Mouse (Mus musculus): ENCODE measurements around the gene Gm49340. TPM values are rescaled to one million over a fixed set of nuclear protein-coding genes. Genes with fewer than 3 reads are reported as not detected.

Gm49340 gene
- total and polyA plus RNA-seq, 2 experiments: 0.18 to 0.23 TPM

- Histone ChIP-seq H3K27me3 (ENCODE audit: control insufficient read depth, insufficient read depth, low read length) (no peaks in the 10 kb centered on the region), H3K79me2 (ENCODE audit: control insufficient read depth, insufficient read depth, low read length) (peaks cover 7% of the 10 kb centered on the region; the same call in 1 of the 2 replicates), H3K27ac (replicated peaks; ENCODE audit: insufficient read depth, low read depth, low read length) (no peak overlapping the region; the same call in 1 of the 2 replicates), H3K4me1 (ENCODE audit: control insufficient read depth, insufficient read depth, low read length) (peaks cover 9% of the 10 kb centered on the region; the same call in 1 of the 2 replicates), H3K9ac (ENCODE audit: low read depth, low read length) (no peak overlapping the region), H3K4me3 (ENCODE audit: insufficient read depth, low read depth, low read length) (peak overlapping the region; percentile 46), H3K36me3 (ENCODE audit: control insufficient read depth, insufficient read depth, low read length) (no peaks in the 10 kb centered on the region)
- 10% methylated on average over 12 of the region's 12 CpGs for WGBS
- TF ChIP-seq POLR2A (IDR thresholded peaks at IDR 0.05; ENCODE audit: extremely low read depth, insufficient read depth, low read length) (no peak), CTCF (IDR thresholded peaks at IDR 0.05; ENCODE audit: low read depth, low read length) (no peak)
- peak; percentile 100 for DNase-seq (ENCODE audit: extremely low read depth, low read depth, low spot score)
Measured at GRCm38 (mm10) chr11:73326485-73326886, 3.1 kb upstream of the Gm49340 start.

GRCm38 (mm10) chr11:73327361-73327760 is 2.2 kb upstream of the Gm49340 start:
- no peak overlapping the region for H3K4me3 ChIP-seq (ENCODE audit: insufficient read depth, low read depth, low read length)

GRCm38 (mm10) chr11:73333357-73333756 is 3.8 kb downstream of the Gm49340 start:
- no peak for DNase-seq (ENCODE audit: extremely low read depth, low read depth, low spot score)
- H3K36me3 ChIP-seq (ENCODE audit: control insufficient read depth, insufficient read depth, low read length): no peaks in the 10 kb centered on the region
- TF ChIP-seq POLR2A (IDR thresholded peaks at IDR 0.05; ENCODE audit: extremely low read depth, insufficient read depth, low read length) (no peak), CTCF (IDR thresholded peaks at IDR 0.05; ENCODE audit: low read depth, low read length) (no peak)
- no peak overlapping the region for H3K4me3 ChIP-seq (ENCODE audit: insufficient read depth, low read depth, low read length)
- H3K27ac ChIP-seq (replicated peaks; ENCODE audit: insufficient read depth, low read depth, low read length): no peak overlapping the region
- H3K79me2 ChIP-seq (ENCODE audit: control insufficient read depth, insufficient read depth, low read length): 0 out of 2 replicates have a peak, but pooled peaks cover 3% of the 10 kb centered on the region
- no peaks in the 10 kb centered on the region for H3K4me1 ChIP-seq (ENCODE audit: control insufficient read depth, insufficient read depth, low read length)
- WGBS: 95% methylated on average over 2 of the region's 2 CpGs
- no peak overlapping the region for H3K9ac ChIP-seq (ENCODE audit: low read depth, low read length)
- H3K27me3 ChIP-seq (ENCODE audit: control insufficient read depth, insufficient read depth, low read length): no peaks in the 10 kb centered on the region

More at GRCm38 (mm10) chr11:73327361-73327760, 2.2 kb upstream of the Gm49340 start:
- no peak for DNase-seq (ENCODE audit: extremely low read depth, low read depth, low spot score)
- Histone ChIP-seq H3K79me2 (ENCODE audit: control insufficient read depth, insufficient read depth, low read length) (peaks cover 7% of the 10 kb centered on the region; the same call in 1 of the 2 replicates), H3K27me3 (ENCODE audit: control insufficient read depth, insufficient read depth, low read length) (no peaks in the 10 kb centered on the region), H3K27ac (replicated peaks; ENCODE audit: insufficient read depth, low read depth, low read length) (no peak overlapping the region), H3K4me1 (ENCODE audit: control insufficient read depth, insufficient read depth, low read length) (peaks cover 9% of the 10 kb centered on the region; the same call in 1 of the 2 replicates), H3K9ac (ENCODE audit: low read depth, low read length) (no peak overlapping the region), H3K36me3 (ENCODE audit: control insufficient read depth, insufficient read depth, low read length) (no peaks in the 10 kb centered on the region)
- 19% methylated on average over 4 of the region's 4 CpGs for WGBS
- TF ChIP-seq CTCF (IDR thresholded peaks at IDR 0.05; ENCODE audit: low read depth, low read length) (no peak), POLR2A (IDR thresholded peaks at IDR 0.05; ENCODE audit: extremely low read depth, insufficient read depth, low read length) (no peak)

- Histone ChIP-seq H3K36me3 (ENCODE audit: control insufficient read depth, insufficient read depth, low read length) (no peaks in the 10 kb centered on the region), H3K9ac (ENCODE audit: low read depth, low read length) (no peak overlapping the region), H3K79me2 (ENCODE audit: control insufficient read depth, insufficient read depth, low read length) (no peaks in the 10 kb centered on the region), H3K27me3 (ENCODE audit: control insufficient read depth, insufficient read depth, low read length) (no peaks in the 10 kb centered on the region), H3K27ac (replicated peaks; ENCODE audit: insufficient read depth, low read depth, low read length) (no peak overlapping the region), H3K4me1 (ENCODE audit: control insufficient read depth, insufficient read depth, low read length) (no peaks in the 10 kb centered on the region), H3K4me3 (ENCODE audit: insufficient read depth, low read depth, low read length) (no peak overlapping the region)
- no peak for DNase-seq (ENCODE audit: extremely low read depth, low read depth, low spot score)
- no peak for TF ChIP-seq POLR2A (IDR thresholded peaks at IDR 0.05; ENCODE audit: extremely low read depth, insufficient read depth, low read length)
- TF ChIP-seq CTCF (IDR thresholded peaks at IDR 0.05; ENCODE audit: low read depth, low read length): no peak
- 83% methylated on average over 4 of the region's 4 CpGs for WGBS
Measured at GRCm38 (mm10) chr11:73336919-73337318, 7.4 kb downstream of the Gm49340 start.

- H3K4me3 ChIP-seq (ENCODE audit: insufficient read depth, low read depth, low read length): no peak within 1 kb of the TSS
- no peaks in the 10 kb centered on the region for H3K79me2 ChIP-seq (ENCODE audit: control insufficient read depth, insufficient read depth, low read length)
- no peaks in the 10 kb centered on the region for H3K4me1 ChIP-seq (ENCODE audit: control insufficient read depth, insufficient read depth, low read length)
- H3K36me3 ChIP-seq (ENCODE audit: control insufficient read depth, insufficient read depth, low read length): peaks cover 6% of the 10 kb centered on the region
- TF ChIP-seq CTCF (IDR thresholded peaks at IDR 0.05; ENCODE audit: low read depth, low read length) (no peak), POLR2A (IDR thresholded peaks at IDR 0.05; ENCODE audit: extremely low read depth, insufficient read depth, low read length) (no peak)
- no peak within 1 kb of the TSS for H3K27ac ChIP-seq (replicated peaks; ENCODE audit: insufficient read depth, low read depth, low read length)
- no peak within 1 kb of the TSS for H3K9ac ChIP-seq (ENCODE audit: low read depth, low read length)
- no peak for DNase-seq (ENCODE audit: extremely low read depth, low read depth, low spot score)
- 64% methylated on average over 3 of the region's 3 CpGs for WGBS
- H3K27me3 ChIP-seq (ENCODE audit: control insufficient read depth, insufficient read depth, low read length): no peaks in the 10 kb centered on the region
Measured at GRCm38 (mm10) chr11:73350483-73350882, 20.9 kb downstream of the Gm49340 start, which contains the start of gene Olfr20. Gene Olfr20, plus strand, starts transcription at chr11:73350783.

- Histone ChIP-seq H3K79me2 (ENCODE audit: control insufficient read depth, insufficient read depth, low read length) (no peaks in the 10 kb centered on the region), H3K27ac (replicated peaks; ENCODE audit: insufficient read depth, low read depth, low read length) (no peak within 1 kb of the TSS), H3K4me1 (ENCODE audit: control insufficient read depth, insufficient read depth, low read length) (no peaks in the 10 kb centered on the region), H3K9ac (ENCODE audit: low read depth, low read length) (no peak within 1 kb of the TSS), H3K36me3 (ENCODE audit: control insufficient read depth, insufficient read depth, low read length) (no peaks in the 10 kb centered on the region), H3K4me3 (ENCODE audit: insufficient read depth, low read depth, low read length) (no peak within 1 kb of the TSS), H3K27me3 (ENCODE audit: control insufficient read depth, insufficient read depth, low read length) (no peaks in the 10 kb centered on the region)
- no peak for TF ChIP-seq CTCF (IDR thresholded peaks at IDR 0.05; ENCODE audit: low read depth, low read length)
- TF ChIP-seq POLR2A (IDR thresholded peaks at IDR 0.05; ENCODE audit: extremely low read depth, insufficient read depth, low read length): no peak
- DNase-seq (ENCODE audit: extremely low read depth, low read depth, low spot score): no peak
- whole genome bisulfite sequencing: 74% methylated on average over 2 of the region's 2 CpGs
Measured at GRCm38 (mm10) chr11:73370946-73371345, 41.4 kb downstream of the Gm49340 start, which contains the start of gene Olfr376. Gene Olfr376, plus strand, starts transcription at chr11:73371246.
